Mouse (Mus musculus): ENCODE results near the gene Cdc42bpg. TPM values are rescaled to one million over a fixed set of nuclear protein-coding genes. Genes with fewer than 3 reads are reported as not detected.

The Cdc42bpg gene
- total RNA-seq (2023): 13.0 to 21.1 TPM (median 19.9 TPM) in 4 replicates

DNA sequence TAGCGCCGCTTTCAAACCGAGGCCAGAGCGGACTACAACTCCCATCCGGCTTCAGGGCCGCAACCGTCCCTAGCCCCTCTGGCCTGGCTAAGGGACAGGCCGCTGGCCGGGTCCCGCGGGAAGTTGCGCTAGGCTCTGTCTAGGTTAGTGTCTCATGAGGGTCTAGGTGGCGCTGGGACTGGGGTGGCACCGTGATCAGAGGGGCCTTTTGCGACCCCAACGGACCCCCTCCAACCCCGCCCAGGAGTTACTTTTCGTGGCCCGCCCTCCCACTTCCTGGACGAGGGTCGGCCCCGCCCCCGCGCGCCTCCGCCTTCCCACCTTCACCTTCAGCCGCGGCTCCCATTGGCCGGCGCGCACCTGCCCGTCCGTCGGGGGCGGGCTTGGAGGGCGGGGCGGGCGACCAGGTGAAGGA is at the start of gene Cdc42bpg:
Cdc42bpg (plus strand) TSS at position 320 of the 415 bp plus-strand sequence.

DNA sequence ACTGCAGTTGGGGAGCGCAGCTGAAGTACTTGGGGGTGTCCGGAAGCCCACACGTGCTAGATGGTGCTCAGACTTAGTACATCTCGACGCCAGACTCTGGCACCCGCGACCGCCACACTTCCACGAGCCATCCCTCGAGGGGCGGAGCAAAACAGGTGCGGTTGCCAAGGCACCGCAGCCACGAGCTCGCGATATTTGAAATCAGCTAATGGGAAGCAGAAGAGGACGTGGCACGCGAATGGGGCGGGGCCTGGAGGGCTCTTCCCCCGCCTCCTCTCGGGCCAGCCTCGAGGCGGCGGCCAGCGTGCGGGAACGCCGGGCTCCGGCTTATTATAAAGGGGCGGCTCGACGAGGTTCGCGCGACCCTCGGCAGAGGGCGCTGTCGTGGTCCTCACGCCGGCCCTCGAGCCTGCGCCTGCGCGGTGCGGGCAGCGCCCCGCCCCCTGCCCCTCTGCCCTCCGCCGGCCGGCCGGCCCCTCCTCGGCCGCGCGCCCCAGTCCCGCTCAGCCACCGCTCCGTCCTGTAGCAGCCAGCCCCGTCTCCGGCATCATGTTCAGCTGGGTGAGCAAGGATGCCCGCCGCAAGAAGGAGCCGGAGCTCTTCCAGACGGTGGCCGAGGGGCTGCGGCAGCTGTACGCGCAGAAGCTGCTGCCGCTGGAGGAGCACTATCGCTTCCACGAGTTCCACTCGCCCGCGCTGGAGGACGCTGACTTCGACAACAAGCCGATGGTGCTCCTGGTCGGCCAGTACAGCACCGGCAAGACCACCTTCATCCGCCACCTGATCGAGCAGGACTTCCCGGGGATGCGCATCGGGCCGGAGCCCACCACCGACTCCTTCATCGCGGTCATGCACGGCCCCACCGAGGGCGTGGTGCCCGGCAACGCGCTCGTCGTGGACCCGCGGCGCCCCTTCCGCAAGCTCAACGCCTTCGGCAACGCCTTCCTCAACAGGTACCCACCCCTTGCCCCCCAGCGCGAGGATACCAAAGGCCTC is 29.5 kb upstream of the Cdc42bpg start, which contains the start of gene Ehd1:
Ehd1 (plus strand) TSS at position 300 of the 996 bp plus-strand sequence.

DNA sequence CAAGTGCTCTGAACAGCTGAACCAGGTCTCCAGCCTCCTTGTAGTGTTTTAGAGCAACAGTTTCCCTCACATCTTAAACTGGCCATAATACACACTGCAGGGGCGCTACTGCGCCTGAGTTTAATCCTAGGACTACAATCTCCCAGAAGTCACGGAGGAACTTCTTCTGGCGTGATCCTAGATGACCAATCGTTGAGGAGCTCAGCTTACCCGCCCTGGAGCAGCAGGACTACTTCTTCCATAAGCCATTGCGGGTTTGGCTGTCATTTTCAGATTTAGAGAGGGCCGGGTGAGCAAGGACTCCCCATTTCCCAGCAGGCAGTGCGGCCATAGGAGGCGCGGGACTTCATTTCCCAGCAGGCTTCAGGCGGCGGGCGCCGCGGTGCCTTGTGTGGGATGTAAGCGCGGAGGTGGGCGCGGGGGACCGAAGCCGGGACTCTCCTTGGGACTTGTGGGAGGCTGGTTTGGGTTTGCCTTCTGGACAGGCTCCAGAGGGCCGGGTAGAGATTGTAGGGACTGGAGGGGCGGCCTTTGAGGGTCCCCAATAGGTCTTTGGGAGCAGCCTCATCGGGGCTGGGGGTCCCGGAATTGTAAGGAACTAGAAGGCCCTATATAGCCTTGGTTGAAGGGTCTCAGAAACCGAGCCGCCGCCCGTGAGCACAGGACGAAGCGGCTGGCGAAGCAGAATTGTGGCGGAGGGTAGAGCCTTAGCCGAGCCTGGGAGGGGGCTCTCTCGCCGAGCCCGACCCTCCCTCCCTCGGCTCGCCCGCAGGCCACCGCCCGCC is 28.6 kb downstream of the Cdc42bpg start, which contains the start of gene Men1:
Men1 (plus strand) TSS at position 307 of the 785 bp plus-strand sequence.

DNA sequence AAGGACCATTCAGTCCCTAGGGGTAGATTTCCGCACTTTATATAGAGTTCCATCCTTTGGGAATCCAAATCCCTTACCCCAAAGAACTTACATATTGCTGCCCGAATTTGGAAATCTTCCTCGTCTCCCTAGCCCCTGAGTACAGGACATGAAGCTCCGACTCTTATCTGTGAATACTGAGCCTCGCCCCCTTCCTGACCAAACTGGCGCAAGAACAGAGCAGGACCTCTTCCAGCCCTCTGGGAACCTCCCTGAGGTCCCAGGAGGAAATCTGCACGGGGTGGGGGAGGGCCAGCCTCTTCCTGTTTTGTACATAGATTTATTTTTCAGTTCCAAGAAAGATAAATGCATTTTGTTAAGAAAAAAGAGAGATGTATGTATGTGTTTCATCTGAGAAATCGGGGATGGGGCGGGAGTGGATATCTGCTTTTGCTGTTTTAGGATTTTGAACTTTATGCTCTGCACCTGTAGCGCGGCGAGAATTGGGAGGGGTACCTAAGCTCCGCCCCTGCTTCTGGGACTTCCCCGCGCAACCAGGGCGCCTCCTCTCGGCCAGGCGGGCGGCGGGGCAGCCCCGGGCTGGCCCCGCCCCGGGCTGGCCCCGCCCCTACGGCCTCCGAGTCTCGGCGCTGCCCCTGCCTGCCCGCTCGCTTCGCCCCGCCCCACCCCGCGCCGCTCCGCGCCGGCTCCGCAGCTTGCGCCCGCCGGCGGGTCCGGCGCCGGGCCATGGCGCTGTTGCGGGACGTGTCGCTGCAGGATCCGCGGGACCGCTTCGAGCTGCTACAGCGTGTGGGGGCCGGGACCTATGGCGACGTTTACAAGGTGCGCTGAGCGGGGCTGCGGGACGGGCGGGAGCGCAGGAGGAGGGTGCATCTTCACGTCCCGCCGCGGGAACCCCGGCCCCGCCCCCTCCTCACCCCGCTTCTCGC is 34.5 kb downstream of the Cdc42bpg start, which contains the start of gene Map4k2:
Map4k2 (plus strand) TSS at position 612 of the 929 bp plus-strand sequence.

DNA sequence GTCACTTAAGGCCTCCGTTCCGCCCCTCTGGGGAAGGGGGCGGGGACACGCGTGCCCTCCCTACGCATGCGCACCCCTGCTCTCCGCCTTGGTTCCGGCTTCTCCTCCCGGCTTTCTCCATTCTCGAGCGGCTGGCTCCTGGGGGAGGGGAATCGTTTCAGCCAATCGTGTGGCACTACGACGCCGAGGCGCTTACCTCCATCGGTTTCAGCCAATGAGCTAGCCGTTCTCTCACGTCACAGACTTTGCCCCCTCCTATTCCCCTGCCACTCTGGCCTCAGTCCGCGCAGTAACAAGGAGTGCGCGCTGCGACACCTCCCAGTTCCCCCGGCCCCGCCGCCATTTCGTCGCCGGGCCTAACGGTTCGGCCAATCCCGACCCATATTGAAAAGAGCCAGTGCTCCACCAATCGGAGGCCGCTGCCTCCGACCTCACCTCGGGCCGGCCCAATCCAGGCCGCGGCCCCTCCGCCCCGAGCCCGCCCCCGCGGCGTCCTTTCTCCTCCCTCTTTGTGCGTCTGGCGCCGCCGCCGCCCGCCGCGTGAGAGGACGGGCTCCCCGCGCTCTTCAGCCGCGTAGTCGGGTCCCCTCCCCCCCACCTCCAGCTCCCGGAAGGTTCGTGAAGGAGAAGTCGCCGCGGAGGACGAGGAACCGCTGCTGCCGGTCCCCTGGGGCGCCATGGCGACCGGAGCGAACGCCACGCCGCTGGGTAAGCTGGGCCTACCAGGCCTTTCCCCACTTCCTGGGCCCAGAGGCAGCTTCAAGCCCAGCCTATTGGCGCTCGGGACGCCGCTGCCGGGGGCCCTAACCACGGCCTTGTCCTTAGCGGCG is 57.4 kb downstream of the Cdc42bpg start, which contains the start of gene Sf1:
Sf1 (plus strand) TSS at position 280 of the 830 bp plus-strand sequence.

Other genes with a start within 250 kb of the Cdc42bpg start
- 15.2 to 17.2 TPM (median 15.8 TPM) in 4 replicates for gene Mrpl49, start 248.7 kb upstream of the Cdc42bpg start, total RNA-seq (2023)
- gene Fau, start 248.6 kb upstream of the Cdc42bpg start, total RNA-seq (2023): 3,352 to 3,577 TPM (median 3,439 TPM) in 4 replicates
- 10.8 to 13.2 TPM (median 12.5 TPM) in 4 replicates for gene Znhit2, start 245.3 kb upstream of the Cdc42bpg start, total RNA-seq (2023)
- 9.1 to 13.6 TPM (median 10.5 TPM) in 4 replicates for gene Tm7sf2, start 238.1 kb upstream of the Cdc42bpg start, total RNA-seq (2023)
- 94.8 to 109 TPM (median 102 TPM) in 4 replicates for gene Vps51, start 229.2 kb upstream of the Cdc42bpg start, total RNA-seq (2023)
- gene Tmem262, start 226.4 kb upstream of the Cdc42bpg start, total RNA-seq (2023): not detected in 4 replicates
- gene Gm28374, start 224.2 kb upstream of the Cdc42bpg start, total RNA-seq (2023): not detected in 4 replicates
- 50.9 to 56.9 TPM (median 54.3 TPM) in 4 replicates for gene Zfpl1, start 221.5 kb upstream of the Cdc42bpg start, total RNA-seq (2023)
- 1.4 to 2.8 TPM (median 1.8 TPM) in 4 replicates for gene Cdca5, start 221.5 kb upstream of the Cdc42bpg start, total RNA-seq (2023)
- gene AC131692.1, start 212.0 kb upstream of the Cdc42bpg start, total RNA-seq (2023): 0.81 TPM in 1 of 4 replicates, not detected in the others
- not detected in 4 replicates for gene Naaladl1, start 200.7 kb upstream of the Cdc42bpg start, total RNA-seq (2023)
- 6.4 to 8.9 TPM (median 8.8 TPM) in 4 replicates for gene Sac3d1, start 187.8 kb upstream of the Cdc42bpg start, total RNA-seq (2023)
- gene Snx15, start 178.2 kb upstream of the Cdc42bpg start, total RNA-seq (2023): 31.0 to 37.8 TPM (median 33.7 TPM) in 4 replicates
- not detected in 4 replicates for gene Batf2, start 165.5 kb upstream of the Cdc42bpg start, total RNA-seq (2023)
- 27.2 to 31.2 TPM (median 29.9 TPM) in 4 replicates for gene Arl2, start 164.9 kb upstream of the Cdc42bpg start, total RNA-seq (2023)
- gene Majin, start 122.1 kb upstream of the Cdc42bpg start, total RNA-seq (2023): not detected in 4 replicates
- gene Gpha2, start 80.1 kb upstream of the Cdc42bpg start, total RNA-seq (2023): not detected in 4 replicates
- gene Ppp2r5b, start 70.6 kb upstream of the Cdc42bpg start, total RNA-seq (2023): 24.9 to 26.1 TPM (median 25.8 TPM) in 4 replicates
- 179 to 210 TPM (median 199 TPM) in 4 replicates for gene Atg2a, start 64.8 kb upstream of the Cdc42bpg start, total RNA-seq (2023)
- gene Ehd1, start 29.7 kb upstream of the Cdc42bpg start, total RNA-seq (2023): 271 to 293 TPM (median 280 TPM) in 4 replicates
- 31.5 to 38.7 TPM (median 34.4 TPM) in 4 replicates for gene Men1, start 28.5 kb downstream of the Cdc42bpg start, total RNA-seq (2023)
- 580 to 628 TPM (median 615 TPM) in 4 replicates for gene Map4k2, start 34.7 kb downstream of the Cdc42bpg start, total RNA-seq (2023)
- gene Sf1, start 57.2 kb downstream of the Cdc42bpg start, total RNA-seq (2023): 968 to 1,062 TPM (median 1,047 TPM) in 4 replicates
- 22.4 to 36.0 TPM (median 29.7 TPM) in 4 replicates for gene Pygm, start 77.9 kb downstream of the Cdc42bpg start, total RNA-seq (2023)
- gene Rasgrp2, start 92.9 kb downstream of the Cdc42bpg start, total RNA-seq (2023): 646 to 705 TPM (median 676 TPM) in 4 replicates
- gene Nrxn2, start 112.3 kb downstream of the Cdc42bpg start, total RNA-seq (2023): 0.63 to 1.9 TPM (median 1.1 TPM) in 4 replicates
- 0.67 TPM in 1 of 4 replicates, not detected in the others for gene Slc22a12, start 236.6 kb downstream of the Cdc42bpg start, total RNA-seq (2023)

Measured in B cell, adult 62 days (primary cell).